Mouse (Mus musculus) ES-E14 (cell line): ENCODE measurements around the gene Gpc6.

Source experiments
- HCFC1 ChIP-seq: IDR thresholded peaks from 2 replicates; pipeline ENCODE4 v1.6.1; 2012; ENCODE audit warnings: low read length, inconsistent platforms, borderline replicate concordance; ENCODE audit not compliant: insufficient read depth
- ZNF384 ChIP-seq: IDR thresholded peaks from 2 replicates; pipeline ENCODE4 v1.6.1; 2012; ENCODE audit warnings: low read depth, low read length, inconsistent platforms

GRCm38 (mm10) chr14:117664796-117665195, 739.7 kb downstream of the Gpc6 start:
- no peak for TF ChIP-seq ZNF384
- TF ChIP-seq HCFC1 = no peak
